Mouse (Mus musculus): ENCODE measurements at regions not wholly inside any gene's neighbourhood (a gene's known extent, or its start where the extent isn't known, plus 50 kb on each side); places are given as distances from the start of the nearest gene placed in this dataset.

- in situ Hi-C loops (cut with MboI; ENCODE audit: unreplicated experiment in 2 of 2): loop anchor here in 1 of 2 experiments (25.0 kb wide), 2 partner anchors 1357 to 1807 kb away; partner anchors contain the start of gene Tmprss5
Measured at GRCm38 (mm10) chr9:50443708-50444463, 50.4 kb upstream of the Plet1 start.
